Mouse (Mus musculus) CH12.LX (cell line): Measurements from ENCODE around the gene Plscr2. TPM values are rescaled to one million over a fixed set of nuclear protein-coding genes. Genes with fewer than 3 reads are reported as not detected.

Experiments
- DNase-seq: peaks from one replicate; pipeline ENCODE4 v3.0.0-alpha.2; 2013; ENCODE audit errors: extremely low read depth
- H3K27ac ChIP-seq: 2 replicates; pipeline ENCODE4 v1.5.1; 2012; ENCODE audit warnings: low read depth, mild to moderate bottlenecking, control low read depth, moderate library complexity; ENCODE audit not compliant: insufficient read depth
- H3K27me3 ChIP-seq: replicated peaks from 2 replicates; pipeline ENCODE3; 2012; ENCODE audit warnings: inconsistent platforms
- H3K36me3 ChIP-seq, 2 experiments: replicated peaks in 1 of 2; 2 replicates each; pipeline versions ENCODE3 to v1.6.1; 2012; ENCODE audit warnings: inconsistent platforms in 1 of 2, low read length in 1 of 2, mild to moderate bottlenecking in 1 of 2, mixed read lengths in 1 of 2, moderate library complexity in 1 of 2; ENCODE audit not compliant: control insufficient read depth in 1 of 2, insufficient read depth in 1 of 2
- H3K4me1 ChIP-seq, 2 experiments: 2 replicates each; pipeline ENCODE4 v1.6.1; 2012; ENCODE audit warnings: inconsistent platforms in 1 of 2, moderate library complexity in 1 of 2; ENCODE audit not compliant: insufficient read depth in 2 of 2, control insufficient read depth in 1 of 2
- H3K4me2 ChIP-seq: 2 replicates; pipeline ENCODE4 v1.6.1; 2012; ENCODE audit warnings: low read depth, mild to moderate bottlenecking, control low read depth; ENCODE audit not compliant: poor library complexity, insufficient read depth, severe bottlenecking
- H3K4me3 ChIP-seq, 3 experiments: fragments of 150-350 bp in 1 of 3; sonication (generic) in 1 of 3; replicated peaks in 1 of 3; 2 replicates each; pipeline versions ENCODE3 to v1.5.1; 2011 to 2012; ENCODE audit warnings: low read depth in 2 of 3, low read length in 2 of 3, mild to moderate bottlenecking in 2 of 3, moderate library complexity in 2 of 3, control low read depth in 1 of 3, improper control_type of control experiment in 1 of 3, inconsistent platforms in 1 of 3, mixed read lengths in 1 of 3; ENCODE audit not compliant: poor library complexity in 1 of 3
- H3K79me2 ChIP-seq: replicated peaks from 2 replicates; pipeline ENCODE4 v1.6.1; 2012; ENCODE audit warnings: mild to moderate bottlenecking, moderate library complexity; ENCODE audit not compliant: control insufficient read depth, poor library complexity, insufficient read depth, severe bottlenecking; ENCODE audit errors: extremely low read depth
- H3K9ac ChIP-seq: 2 replicates; pipeline ENCODE4 v1.6.1; 2012; ENCODE audit warnings: low read depth, mild to moderate bottlenecking, control low read depth, moderate library complexity; ENCODE audit not compliant: insufficient read depth
- H3K9me3 ChIP-seq: replicated peaks from 2 replicates; pipeline ENCODE3; 2012; ENCODE audit warnings: low read length, inconsistent platforms, mixed read lengths
- BHLHE40 ChIP-seq: IDR thresholded peaks from 2 replicates; pipeline ENCODE4 v1.6.1; 2011; ENCODE audit warnings: mild to moderate bottlenecking, low read depth, low read length, improper control_type of control experiment
- CHD1 ChIP-seq: IDR thresholded peaks from 2 replicates; pipeline ENCODE4 v1.6.1; 2012; ENCODE audit warnings: low read depth, low read length, improper control_type of control experiment, inconsistent platforms
- CTCF ChIP-seq, 2 experiments: IDR thresholded peaks in 1 of 2; conservative IDR thresholded peaks in 1 of 2; 2 replicates each; pipeline ENCODE4 v1.5.1; 2011 to 2012; ENCODE audit warnings: low read depth in 2 of 2, low read length in 2 of 2, improper control_type of control experiment in 1 of 2, inconsistent platforms in 1 of 2, mild to moderate bottlenecking in 1 of 2, moderate library complexity in 1 of 2
- E2F4 ChIP-seq: IDR thresholded peaks from 2 replicates; pipeline ENCODE4 v1.6.1; 2011; ENCODE audit warnings: low read depth, low read length, improper control_type of control experiment; ENCODE audit not compliant: insufficient replicate concordance
- EP300 ChIP-seq: IDR thresholded peaks from 2 replicates; pipeline ENCODE4 v1.6.1; 2011; ENCODE audit warnings: low read length, improper control_type of control experiment
- ETS1 ChIP-seq: conservative IDR thresholded peaks from 2 replicates; pipeline ENCODE4 v1.6.1; 2012; ENCODE audit warnings: low read depth, mild to moderate bottlenecking, inconsistent platforms, low read length, improper control_type of control experiment, moderate library complexity
- JUND ChIP-seq: conservative IDR thresholded peaks from 2 replicates; pipeline ENCODE4 v1.6.1; 2011; ENCODE audit warnings: low read depth, low read length, improper control_type of control experiment
- KAT2A ChIP-seq: IDR thresholded peaks from 2 replicates; pipeline ENCODE4 v1.6.1; 2012; ENCODE audit warnings: low read length, improper control_type of control experiment, inconsistent platforms; ENCODE audit not compliant: insufficient replicate concordance
- MAX ChIP-seq: IDR thresholded peaks from 2 replicates; pipeline ENCODE4 v1.6.1; 2011; ENCODE audit warnings: low read length, improper control_type of control experiment
- MAZ ChIP-seq: IDR thresholded peaks from 2 replicates; pipeline ENCODE4 v1.6.1; 2012; ENCODE audit warnings: low read depth, mild to moderate bottlenecking, inconsistent platforms, low read length, improper control_type of control experiment, moderate library complexity
- MEF2A ChIP-seq: IDR thresholded peaks from 2 replicates; pipeline ENCODE4 v1.6.1; 2014; ENCODE audit warnings: low read depth, mild to moderate bottlenecking, inconsistent platforms, low read length, improper control_type of control experiment, borderline replicate concordance
- MXI1 ChIP-seq: IDR thresholded peaks from 2 replicates; pipeline ENCODE4 v1.6.1; 2011; ENCODE audit warnings: mild to moderate bottlenecking, low read depth, low read length, improper control_type of control experiment
- MYC ChIP-seq: IDR thresholded peaks from 2 replicates; pipeline ENCODE4 v1.6.1; 2011; ENCODE audit warnings: low read depth, mild to moderate bottlenecking, improper control_type of control experiment, low read length
- NELFE ChIP-seq: IDR thresholded peaks from 2 replicates; pipeline ENCODE4 v1.6.1; 2011; ENCODE audit warnings: low read depth, low read length, improper control_type of control experiment
- NRF1 ChIP-seq: IDR thresholded peaks from 2 replicates; pipeline ENCODE4 v1.6.1; 2014; ENCODE audit warnings: low read depth, mild to moderate bottlenecking, inconsistent platforms, low read length, improper control_type of control experiment, moderate library complexity
- PAX5 ChIP-seq: IDR thresholded peaks from 2 replicates; pipeline ENCODE4 v1.6.1; 2012; ENCODE audit warnings: low read length, inconsistent platforms, mixed read lengths
- RCOR1 ChIP-seq: conservative IDR thresholded peaks from 2 replicates; pipeline ENCODE4 v1.6.1; 2012; ENCODE audit warnings: low read depth, mild to moderate bottlenecking, inconsistent platforms, low read length, improper control_type of control experiment
- SMC3 ChIP-seq: IDR thresholded peaks from 2 replicates; pipeline ENCODE4 v1.6.1; 2011; ENCODE audit warnings: low read depth, low read length, improper control_type of control experiment
- TCF12 ChIP-seq: IDR thresholded peaks from 2 replicates; pipeline ENCODE4 v1.6.1; 2014; ENCODE audit warnings: low read depth, mild to moderate bottlenecking, inconsistent platforms, low read length, improper control_type of control experiment
- UBTF ChIP-seq: IDR thresholded peaks from 2 replicates; pipeline ENCODE4 v1.6.1; 2012; ENCODE audit warnings: low read depth, mild to moderate bottlenecking, inconsistent platforms, low read length, improper control_type of control experiment, moderate library complexity
- USF2 ChIP-seq: conservative IDR thresholded peaks from 2 replicates; pipeline ENCODE4 v1.6.1; 2011; ENCODE audit warnings: low read depth, low read length, improper control_type of control experiment
- ZC3H11A ChIP-seq: IDR thresholded peaks from 2 replicates; pipeline ENCODE4 v1.6.1; 2012; ENCODE audit warnings: low read depth, mild to moderate bottlenecking, inconsistent platforms, low read length, improper control_type of control experiment
- ZKSCAN1 ChIP-seq: IDR thresholded peaks from 2 replicates; pipeline ENCODE4 v1.6.1; 2012; ENCODE audit warnings: low read depth, inconsistent platforms, low read length, improper control_type of control experiment, borderline replicate concordance
- ZNF384 ChIP-seq: IDR thresholded peaks from 2 replicates; pipeline ENCODE4 v1.6.1; 2012; ENCODE audit warnings: low read depth, low read length, improper control_type of control experiment, inconsistent platforms
- dilution Hi-C: fragments of 300-500 bp; cut with MboI; formaldehyde crosslinking; loops from 2 replicates; pipeline ENCODE4 v1.14.3; 2020; ENCODE audit warnings: low sequenced_read_pairs; ENCODE audit not compliant: extremely low pct_unique_long_range_greater_than_20kb, extremely low pct_ligation_motif_present
- in situ Hi-C: fragments of 300-500 bp; cut with MboI; formaldehyde crosslinking; loops from 3 replicates; pipeline ENCODE4 v1.14.3; 2019; ENCODE audit warnings: low sequenced_read_pairs, low pct_ligation_motif_present, low pct_unique_long_range_greater_than_20kb, mixed read lengths
- polyA plus RNA-seq: library from polyadenylated mRNA; unstranded; fragments of >175 nt; gene quantifications from 2 replicates; pipeline ENCODE4 v1.2.1, GENCODE M21; 2012; ENCODE audit warnings: low read depth; ENCODE audit not compliant: insufficient read length
- total RNA-seq, 2 experiments: library from RNA; depleted of rRNA; stranded (reverse); fragments of 300-350 nt in 1 of 2; fragments of >200 nt in 1 of 2; gene quantifications; 2 replicates each; pipeline ENCODE4 v1.2.3; 2012 to 2014

The Plscr2 gene
- total and polyA plus RNA-seq, 3 experiments = 0.91 to 1.4 (median 0.95) TPM

DNA sequence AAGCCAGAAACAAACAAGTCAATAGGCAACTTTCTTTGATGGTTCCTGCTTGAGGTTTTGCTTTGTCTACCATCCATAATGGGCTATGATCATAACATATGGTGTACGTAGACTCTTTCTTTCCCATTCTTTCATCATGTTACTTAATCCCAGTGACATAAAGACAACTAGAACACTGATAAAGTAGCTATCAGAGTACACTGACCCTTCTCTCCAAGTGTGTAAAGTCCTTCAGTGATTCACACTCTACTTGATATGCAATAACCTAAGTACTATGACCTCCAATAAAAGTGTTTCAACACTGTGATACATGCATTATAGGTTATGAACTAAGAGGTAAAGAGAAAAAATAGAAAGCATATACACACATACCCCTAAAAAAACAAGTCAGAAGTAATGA lies 61.7 kb downstream of the Plscr2 start:
- Histone ChIP-seq H3K4me1 (no peaks in the 10 kb centered on the region; a peak in 1 of 4 replicates), H3K9me3 (no peaks in the 10 kb centered on the region), H3K9ac (no peak overlapping the region), H3K4me3 (no peak overlapping the region), H3K27ac (no peak overlapping the region), H3K27me3 (no peaks in the 10 kb centered on the region), H3K4me2 (no peak overlapping the region), H3K79me2 (no peaks in the 10 kb centered on the region), H3K36me3 (no peaks in the 10 kb centered on the region)
- dilution Hi-C loops = no loop called here
- TF ChIP-seq JUND = no peak
- no peak for TF ChIP-seq CTCF (conservative IDR thresholded peaks at IDR 0.05 in 1 of 2, IDR thresholded peaks at IDR 0.05 in 1 of 2; ENCODE audit: low read depth in 2 of 2, low read length in 2 of 2)
- TF ChIP-seq TCF12 = no peak
- no peak for TF ChIP-seq E2F4
- TF ChIP-seq EP300 = no peak
- TF ChIP-seq NELFE = no peak
- in situ Hi-C loops = no loop called here
- DNase-seq = no peak

DNA sequence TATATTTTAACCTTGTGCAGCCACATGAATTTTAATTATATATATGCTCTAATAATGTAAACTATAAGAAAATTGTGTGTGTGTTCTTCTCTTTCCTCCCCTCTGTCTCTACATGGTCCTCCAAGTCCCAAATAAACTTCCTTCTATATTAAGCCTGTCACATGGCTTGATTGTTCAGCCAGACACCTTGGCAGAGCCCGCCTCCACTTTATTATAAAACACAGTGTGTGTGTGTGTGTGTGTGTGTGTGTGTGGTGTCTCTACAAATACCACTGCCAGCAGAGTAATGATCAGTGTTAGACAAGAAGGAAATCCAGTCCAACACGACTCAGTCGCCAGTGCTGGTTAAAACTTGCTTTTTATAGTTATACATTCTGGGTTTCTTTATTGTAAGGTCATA lies 62.3 kb downstream of the Plscr2 start:
- in situ Hi-C loops = no loop called here
- no peaks in the 10 kb centered on the region for H3K36me3 ChIP-seq
- no peaks in the 10 kb centered on the region for H3K27me3 ChIP-seq
- TF ChIP-seq PAX5 (no peak), SMC3 (no peak), MEF2A (no peak), BHLHE40 (no peak), RCOR1 (no peak), MAZ (no peak), MYC (no peak), ZC3H11A (no peak), CHD1 (no peak), UBTF (no peak), USF2 (no peak), NRF1 (no peak), ZNF384 (no peak), CTCF (conservative IDR thresholded peaks at IDR 0.05 in 1 of 2, IDR thresholded peaks at IDR 0.05 in 1 of 2; ENCODE audit: low read depth in 2 of 2, low read length in 2 of 2) (no peak), MXI1 (no peak), ZKSCAN1 (no peak), MAX (no peak), ETS1 (no peak), TCF12 (no peak), KAT2A (no peak)
- dilution Hi-C loops = no loop called here
- no peak overlapping the region for H3K9ac ChIP-seq
- no peaks in the 10 kb centered on the region for H3K9me3 ChIP-seq
- H3K4me2 ChIP-seq = no peak overlapping the region
- no peak overlapping the region for H3K4me3 ChIP-seq
- H3K27ac ChIP-seq = no peak overlapping the region
- H3K79me2 ChIP-seq = no peaks in the 10 kb centered on the region
- H3K4me1 ChIP-seq = no peaks in the 10 kb centered on the region; a peak in 1 of 4 replicates
- no peak for DNase-seq
